Mouse (Mus musculus) hindbrain, embryonic 14.5 days (tissue): ENCODE data around the gene Myl10. TPM values are rescaled to one million over a fixed set of nuclear protein-coding genes. Genes with fewer than 3 reads are reported as not detected.
"Not testable (repeated sequence)": the region's sequence is repeated elsewhere in the genome, so short reads cannot be mapped to it uniquely, and the experiment has no call there.

ENCODE experiments used
- ATAC-seq: fragments of 200-750 bp; cut with Nextera tagmentation; 2 replicates; pipeline ENCODE4 v1.8.0; 2017; ENCODE audit warnings: moderate number of reproducible peaks, mild to moderate bottlenecking, moderate TSS enrichment, moderate library complexity; ENCODE audit not compliant: low FRiP score
- DNase-seq: peaks from one replicate; pipeline ENCODE4 v3.0.0-alpha.2; 2015; ENCODE audit warnings: low spot score
- H3K27ac ChIP-seq: fragments of 300-500 bp; sonication (generic); 2 replicates; pipeline ENCODE4 v1.5.1; 2014; ENCODE audit warnings: mild to moderate bottlenecking, moderate library complexity
- H3K27me3 ChIP-seq: fragments of 300-500 bp; sonication (generic); 2 replicates; pipeline ENCODE4 v1.6.1; 2014; ENCODE audit warnings: mild to moderate bottlenecking, low read length, mixed read lengths; ENCODE audit not compliant: control insufficient read depth, insufficient read depth
- H3K36me3 ChIP-seq: fragments of 300-500 bp; sonication (generic); replicated peaks from 2 replicates; pipeline ENCODE4 v1.6.1; 2014; ENCODE audit not compliant: control insufficient read depth, insufficient read depth
- H3K4me1 ChIP-seq: fragments of 300-500 bp; sonication (generic); replicated peaks from 2 replicates; pipeline ENCODE4 v1.6.1; 2014; ENCODE audit warnings: antibody characterized with exemption, low read length, mixed read lengths; ENCODE audit not compliant: control insufficient read depth, insufficient read depth
- H3K4me2 ChIP-seq: fragments of 300-500 bp; sonication (generic); replicated peaks from 2 replicates; pipeline ENCODE4 v1.6.1; 2014; ENCODE audit warnings: mild to moderate bottlenecking, moderate library complexity
- H3K4me3 ChIP-seq: fragments of 300-500 bp; sonication (generic); replicated peaks from 2 replicates; pipeline ENCODE4 v1.5.1; 2014; ENCODE audit warnings: mild to moderate bottlenecking, low read length
- H3K9ac ChIP-seq: fragments of 300-500 bp; sonication (generic); 2 replicates; pipeline ENCODE4 v1.6.1; 2014
- H3K9me3 ChIP-seq: fragments of 300-500 bp; sonication (generic); 2 replicates; pipeline ENCODE4 v1.6.1; 2016; ENCODE audit warnings: low read length; ENCODE audit not compliant: control insufficient read depth
- WGBS: fragments of 180-500 bp; shearing (Covaris S2); extraction: QIAGEN DNeasy Blood & Tissue Kit; methylation state at CpG from one replicate; pipeline ENCODE4 v1.1.7; 2014; 5-methylcytosine and 5-hydroxymethylcytosine counted together
- polyA plus RNA-seq: library from polyadenylated mRNA; unstranded; fragments of >200 nt; fragmentation: Nextera tagmentation; extraction: Ambion mirVana; gene quantifications from 2 replicates; pipeline ENCODE4 v1.2.1, GENCODE M21; 2014

The Myl10 gene
- polyA plus RNA-seq: not detected in 2 replicates

GRCm38 (mm10) chr5:136692784-136693183, at the start of gene Myl10:
TSS of gene Myl10 (plus strand) at chr5:136693146.
- WGBS: 91% methylated on average over 4 of the region's 4 CpGs
- H3K9me3 ChIP-seq: no peaks in the 10 kb centered on the region
- H3K36me3 ChIP-seq: no peaks in the 10 kb centered on the region
- no peaks in the 10 kb centered on the region for H3K27me3 ChIP-seq
- no peak for ATAC-seq
- no peak within 1 kb of the TSS for H3K27ac ChIP-seq
- no peak within 1 kb of the TSS for H3K4me3 ChIP-seq
- H3K4me2 ChIP-seq: no peak within 1 kb of the TSS
- DNase-seq: no peak
- no peak within 1 kb of the TSS for H3K9ac ChIP-seq
- no peaks in the 10 kb centered on the region for H3K4me1 ChIP-seq

DNA sequence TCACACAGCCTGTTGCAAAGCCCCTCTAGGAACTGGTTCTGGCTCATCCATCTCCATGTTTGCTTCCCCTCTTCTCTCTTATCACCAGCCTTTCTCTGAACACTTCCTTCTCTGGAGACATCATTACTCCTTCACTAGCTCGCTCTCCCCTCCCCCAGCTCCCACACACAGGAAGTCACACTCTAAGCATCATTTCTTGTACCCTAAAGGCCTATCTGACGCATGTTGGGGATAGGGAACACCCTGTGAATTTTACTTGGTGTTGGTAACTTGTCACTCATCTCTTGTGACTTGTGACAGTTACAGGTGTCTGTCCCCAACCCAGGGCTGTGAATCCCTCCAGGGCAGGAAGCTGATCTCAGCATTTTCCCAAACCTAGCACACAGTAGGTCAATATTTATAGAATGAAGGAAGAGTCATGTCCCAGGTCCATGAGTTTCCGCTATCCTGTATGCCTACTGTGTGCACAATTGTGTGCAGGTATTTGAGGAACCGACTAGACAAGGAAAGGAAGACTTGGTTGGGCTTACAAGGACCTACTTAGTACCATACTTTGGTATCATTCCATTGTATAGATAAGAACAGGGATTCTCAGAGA, 46.1 kb upstream of the Myl10 start:
- Histone ChIP-seq H3K4me2 (no peak overlapping the region), H3K9me3 (no peaks in the 10 kb centered on the region), H3K4me3 (no peak overlapping the region), H3K9ac (no peak overlapping the region), H3K27me3 (no peaks in the 10 kb centered on the region), H3K4me1 (0 out of 2 replicates have a peak, but pooled peaks cover 4% of the 10 kb centered on the region), H3K27ac (no peak overlapping the region), H3K36me3 (no peaks in the 10 kb centered on the region)
- DNase-seq (no peak), ATAC-seq (no peak)
- WGBS: 90% methylated on average over 4 of the region's 4 CpGs

- Histone ChIP-seq H3K4me3 (no peak overlapping the region), H3K4me2 (no peak overlapping the region), H3K27ac (peak overlapping the region; percentile 72), H3K9ac (no peak overlapping the region), H3K27me3 (no peaks in the 10 kb centered on the region), H3K36me3 (no peaks in the 10 kb centered on the region), H3K4me1 (0 out of 2 replicates have a peak, but pooled peaks cover 4% of the 10 kb centered on the region), H3K9me3 (no peaks in the 10 kb centered on the region)
- ATAC-seq (no peak), DNase-seq (no peak)
- WGBS: 34% methylated on average over 5 of the region's 5 CpGs
These were observed 43.9 kb upstream of the Myl10 start for GRCm38 (mm10) chr5:136649071-136649470.

DNA sequence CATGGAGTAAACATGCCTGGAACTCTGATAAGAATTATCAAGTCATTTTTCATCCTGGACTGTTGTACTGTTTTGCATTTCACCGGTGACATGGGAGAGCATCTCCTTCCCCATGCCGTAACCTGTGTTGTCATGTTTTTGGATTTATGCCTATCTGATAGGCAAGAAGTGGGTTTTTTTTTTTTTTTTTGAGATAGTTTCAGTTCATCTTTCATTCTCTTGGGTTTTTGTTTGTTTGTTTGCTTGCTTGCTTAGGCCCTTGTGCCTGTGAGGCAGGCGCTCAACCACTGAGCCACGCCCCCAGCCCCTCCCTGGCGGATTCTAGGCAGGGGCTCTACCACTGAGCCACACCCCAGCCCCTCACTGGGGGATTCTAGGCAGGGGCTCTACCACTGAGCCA, 43.3 kb upstream of the Myl10 start:
- no peak for ATAC-seq
- WGBS: 85% methylated on average over 5 of the region's 5 CpGs
- Histone ChIP-seq H3K27ac (peak overlapping the region; percentile 72), H3K9me3 (no peaks in the 10 kb centered on the region), H3K27me3 (no peaks in the 10 kb centered on the region), H3K4me3 (no peak overlapping the region), H3K9ac (no peak overlapping the region), H3K4me1 (0 out of 2 replicates have a peak, but pooled peaks cover 4% of the 10 kb centered on the region), H3K36me3 (no peaks in the 10 kb centered on the region), H3K4me2 (no peak overlapping the region)
- DNase-seq: no peak

DNA sequence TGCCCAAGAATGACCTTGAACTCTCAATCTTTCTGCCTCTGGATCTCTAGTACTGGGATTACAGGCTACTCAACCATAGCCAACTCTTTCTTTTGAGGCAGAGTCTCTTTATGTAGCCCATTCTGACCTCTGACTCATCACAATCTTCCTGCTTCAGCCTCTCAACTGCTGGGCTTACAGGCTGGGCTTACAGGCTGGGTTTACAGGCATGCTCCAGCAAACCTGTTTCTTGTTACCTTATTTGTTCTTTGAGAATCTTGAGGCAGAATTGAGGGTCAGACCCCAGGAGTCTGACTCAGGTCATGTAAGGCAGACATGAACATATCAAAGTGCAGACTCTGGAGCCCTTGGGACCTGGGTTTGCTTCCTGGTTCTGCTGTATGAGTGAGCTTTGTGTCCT, 38.5 kb upstream of the Myl10 start:
- Histone ChIP-seq H3K4me2 (no peak overlapping the region), H3K4me3 (no peak overlapping the region), H3K36me3 (no peaks in the 10 kb centered on the region), H3K27me3 (no peaks in the 10 kb centered on the region), H3K4me1 (no peaks in the 10 kb centered on the region), H3K9me3 (no peaks in the 10 kb centered on the region), H3K9ac (no peak overlapping the region), H3K27ac (no peak overlapping the region)
- DNase-seq: no peak
- ATAC-seq: no peak

- Histone ChIP-seq H3K4me2 (no peak overlapping the region), H3K27me3 (no peaks in the 10 kb centered on the region), H3K4me1 (no peaks in the 10 kb centered on the region), H3K9me3 (no peaks in the 10 kb centered on the region), H3K36me3 (no peaks in the 10 kb centered on the region), H3K27ac (no peak overlapping the region), H3K9ac (no peak overlapping the region), H3K4me3 (no peak overlapping the region)
- WGBS: 76% methylated on average over 10 of the region's 10 CpGs
- no peak for DNase-seq
- no peak for ATAC-seq
These were observed 36.0 kb upstream of the Myl10 start for GRCm38 (mm10) chr5:136656830-136657395.

DNA sequence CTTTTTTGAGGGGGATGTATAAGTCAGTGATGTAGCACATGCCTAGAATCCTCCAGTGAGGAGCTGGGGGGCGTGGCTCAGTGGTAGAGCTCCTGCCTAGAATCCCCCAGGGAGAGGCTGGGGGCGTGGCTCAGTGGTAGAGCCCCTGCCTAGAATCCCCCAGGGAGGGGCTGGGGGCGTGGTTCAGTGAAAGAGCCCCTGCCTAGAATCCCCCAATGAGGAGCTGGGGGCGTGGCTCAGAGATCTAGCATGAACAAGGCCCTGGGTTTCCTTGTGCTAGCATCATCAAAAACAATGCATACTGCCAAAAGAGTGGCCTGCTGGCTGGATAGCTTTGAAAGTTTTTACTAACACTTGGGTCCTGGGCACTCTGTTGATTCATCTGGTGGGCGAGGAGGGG, 32.2 kb upstream of the Myl10 start:
- 75% methylated on average over 5 of the region's 5 CpGs for WGBS
- not testable (repeated sequence) for H3K4me1 ChIP-seq, DNase-seq, H3K4me2 ChIP-seq, H3K4me3 ChIP-seq, H3K27ac ChIP-seq, H3K36me3 ChIP-seq, H3K27me3 ChIP-seq, H3K9me3 ChIP-seq, H3K9ac ChIP-seq, ATAC-seq

DNA sequence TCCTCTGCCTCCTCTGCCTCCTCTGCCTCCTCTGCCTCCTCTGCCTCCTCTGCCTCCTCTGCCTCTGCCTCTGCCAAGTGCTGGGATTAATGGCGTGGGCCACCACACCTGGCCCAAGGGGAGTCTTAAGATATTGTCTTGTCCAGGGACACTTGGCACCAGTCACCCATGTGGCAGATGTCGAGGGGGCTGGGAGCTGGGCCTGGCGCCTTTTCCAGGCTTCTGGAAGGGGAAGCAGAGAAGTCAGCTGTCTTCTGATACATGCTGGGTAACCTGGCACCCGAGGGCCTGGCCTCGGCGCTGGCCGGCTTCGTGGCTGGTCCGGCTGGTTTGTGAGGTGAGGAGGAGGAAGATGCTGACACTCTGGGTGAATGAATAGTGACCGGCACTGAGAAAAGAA, 30.7 kb upstream of the Myl10 start:
- Histone ChIP-seq H3K27me3 (no peaks in the 10 kb centered on the region), H3K27ac (no peak overlapping the region), H3K36me3 (no peaks in the 10 kb centered on the region), H3K9ac (no peak overlapping the region), H3K9me3 (no peaks in the 10 kb centered on the region), H3K4me3 (no peak overlapping the region), H3K4me2 (no peak overlapping the region), H3K4me1 (no peaks in the 10 kb centered on the region)
- WGBS: 75% methylated on average over 10 of the region's 10 CpGs
- ATAC-seq (no peak), DNase-seq (no peak)

DNA sequence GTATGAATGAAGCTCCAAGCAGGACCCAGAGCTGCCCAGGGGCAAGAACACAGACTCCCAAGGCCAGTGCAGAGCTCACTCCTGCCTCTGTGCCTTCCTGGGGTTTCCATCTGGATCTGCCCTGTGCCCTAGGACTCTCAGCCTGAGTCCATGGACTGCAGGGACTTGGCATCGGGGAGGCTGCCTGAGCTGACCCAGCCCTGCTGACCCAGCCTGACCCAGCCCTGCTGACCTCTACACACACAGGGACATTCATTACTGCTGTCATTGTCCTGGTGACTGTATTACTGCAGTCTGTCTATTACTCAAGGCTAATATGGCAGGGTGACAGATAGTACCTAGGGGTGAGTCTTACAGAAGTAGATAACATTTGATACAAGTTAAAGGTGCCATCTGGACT, 30.1 kb upstream of the Myl10 start:
- H3K9me3 ChIP-seq: no peaks in the 10 kb centered on the region
- no peak for ATAC-seq
- no peak overlapping the region for H3K4me3 ChIP-seq
- DNase-seq: no peak
- no peaks in the 10 kb centered on the region for H3K27me3 ChIP-seq
- 33% methylated on average over 1 of the region's 1 CpGs for WGBS
- H3K4me2 ChIP-seq: no peak overlapping the region
- H3K27ac ChIP-seq: no peak overlapping the region
- H3K36me3 ChIP-seq: no peaks in the 10 kb centered on the region
- H3K9ac ChIP-seq: no peak overlapping the region
- no peaks in the 10 kb centered on the region for H3K4me1 ChIP-seq

- Histone ChIP-seq H3K27me3 (no peaks in the 10 kb centered on the region), H3K27ac (no peak overlapping the region), H3K9me3 (no peaks in the 10 kb centered on the region), H3K9ac (no peak overlapping the region), H3K4me3 (no peak overlapping the region), H3K4me2 (no peak overlapping the region), H3K36me3 (no peaks in the 10 kb centered on the region), H3K4me1 (no peaks in the 10 kb centered on the region)
- ATAC-seq: no peak
- peak; percentile 87 for DNase-seq
- WGBS: 10% methylated on average over 9 of the region's 9 CpGs
These were observed 28.4 kb upstream of the Myl10 start for GRCm38 (mm10) chr5:136664497-136664896.
